Mouse (Mus musculus) ES-E14 (cell line): ENCODE data around the gene Abca12.

ENCODE experiments used
- CHD2 ChIP-seq: IDR thresholded peaks from 2 replicates; pipeline ENCODE4 v1.6.1; 2014; ENCODE audit warnings: mild to moderate bottlenecking, low read depth, low read length, inconsistent platforms
- HCFC1 ChIP-seq: IDR thresholded peaks from 2 replicates; pipeline ENCODE4 v1.6.1; 2012; ENCODE audit warnings: low read length, inconsistent platforms, borderline replicate concordance; ENCODE audit not compliant: insufficient read depth
- MAFK ChIP-seq: IDR thresholded peaks from 2 replicates; pipeline ENCODE4 v1.6.1; 2014; ENCODE audit warnings: mild to moderate bottlenecking, low read depth, low read length, inconsistent platforms; ENCODE audit not compliant: insufficient read depth
- ZC3H11A ChIP-seq: IDR thresholded peaks from 2 replicates; pipeline ENCODE4 v1.6.1; 2012; ENCODE audit warnings: low read depth, mild to moderate bottlenecking, inconsistent platforms, low read length, borderline replicate concordance
- ZNF384 ChIP-seq: IDR thresholded peaks from 2 replicates; pipeline ENCODE4 v1.6.1; 2012; ENCODE audit warnings: low read depth, low read length, inconsistent platforms

GRCm38 (mm10) chr1:71407711-71408110 lies 7.0 kb downstream of the Abca12 start:
- TF ChIP-seq ZC3H11A (no peak), ZNF384 (no peak), HCFC1 (no peak), MAFK (no peak), CHD2 (no peak)
